Mouse (Mus musculus): ENCODE data around the gene Atp6v0a2. TPM values are rescaled to one million over a fixed set of nuclear protein-coding genes. Genes with fewer than 3 reads are reported as not detected.
"Not testable (repeated sequence)": the region's sequence is repeated elsewhere in the genome, so short reads cannot be mapped to it uniquely, and the experiment has no call there.

The Atp6v0a2 gene
- polyA plus RNA-seq, 1 experiment from 2014 or later = 41.9 TPM

DNA sequence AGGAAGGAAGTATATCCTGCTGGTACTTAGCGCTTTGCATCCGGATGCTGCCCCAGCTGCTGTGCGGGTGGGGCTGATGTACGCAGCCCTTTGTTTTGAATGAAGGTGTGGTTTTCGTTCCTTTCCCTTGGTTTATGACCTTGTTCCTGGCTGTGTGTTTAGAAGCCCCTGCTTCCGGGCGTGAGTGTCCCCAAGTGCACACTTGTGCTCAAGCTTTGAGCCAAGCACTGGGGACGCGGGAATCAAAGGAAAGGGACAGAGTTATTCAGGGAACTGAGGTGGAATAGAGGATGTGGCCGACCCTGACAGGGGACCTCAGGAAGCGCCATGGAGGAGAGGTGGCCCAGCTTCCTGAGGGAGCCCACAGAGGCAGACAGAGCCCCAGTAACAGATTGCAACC is 13.7 kb upstream of the Atp6v0a2 start:
- WGBS = 85% methylated on average over 11 of the region's 11 CpGs
- H3K27me3 ChIP-seq = no peaks in the 10 kb centered on the region
- no peaks in the 10 kb centered on the region for H3K9me3 ChIP-seq (replicated peaks)
- peaks cover 13% of the 10 kb centered on the region; the same call in 1 of the 2 replicates for H3K36me3 ChIP-seq
- no peak overlapping the region for H3K27ac ChIP-seq (replicated peaks)
- no peak overlapping the region for H3K9ac ChIP-seq
- H3K4me1 ChIP-seq = no peaks in the 10 kb centered on the region
- ATAC-seq (ENCODE audit: insufficient number of reproducible peaks, low FRiP score, low TSS enrichment, low read depth) = no peak
- H3K4me2 ChIP-seq (replicated peaks) = no peak overlapping the region
- no peak overlapping the region for H3K4me3 ChIP-seq (replicated peaks)

- 82% methylated on average over 10 of the region's 10 CpGs for WGBS
- Histone ChIP-seq H3K27me3 (no peaks in the 10 kb centered on the region), H3K27ac (replicated peaks) (no peak overlapping the region), H3K9ac (no peak overlapping the region), H3K4me1 (no peaks in the 10 kb centered on the region), H3K4me2 (replicated peaks) (no peak overlapping the region), H3K9me3 (replicated peaks) (no peaks in the 10 kb centered on the region), H3K36me3 (peaks cover 4% of the 10 kb centered on the region; the same call in 1 of the 2 replicates), H3K4me3 (replicated peaks) (no peak overlapping the region)
- ATAC-seq (ENCODE audit: insufficient number of reproducible peaks, low FRiP score, low TSS enrichment, low read depth) = no peak
These were observed 9.7 kb upstream of the Atp6v0a2 start for GRCm38 (mm10) chr5:124618711-124619110.

GRCm38 (mm10) chr5:124621362-124621761 is 7.0 kb upstream of the Atp6v0a2 start:
- Histone ChIP-seq H3K9me3 (replicated peaks) (no peaks in the 10 kb centered on the region), H3K4me3 (replicated peaks) (no peak overlapping the region), H3K27ac (replicated peaks) (no peak overlapping the region), H3K27me3 (no peaks in the 10 kb centered on the region), H3K36me3 (no peaks in the 10 kb centered on the region), H3K4me2 (replicated peaks) (no peak overlapping the region), H3K4me1 (no peaks in the 10 kb centered on the region), H3K9ac (no peak overlapping the region)
- WGBS = 75% methylated on average over 13 of the region's 13 CpGs
- ATAC-seq (ENCODE audit: insufficient number of reproducible peaks, low FRiP score, low TSS enrichment, low read depth) = no peak

- Histone ChIP-seq H3K4me1 (peaks cover under 1% of the 10 kb centered on the region), H3K9me3 (replicated peaks) (no peaks in the 10 kb centered on the region), H3K4me2 (replicated peaks) (no peak overlapping the region), H3K36me3 (no peaks in the 10 kb centered on the region), H3K27me3 (no peaks in the 10 kb centered on the region), H3K4me3 (replicated peaks) (no peak overlapping the region), H3K27ac (replicated peaks) (no peak overlapping the region), H3K9ac (no peak overlapping the region)
- WGBS = 86% methylated on average over 15 of the region's 15 CpGs
- ATAC-seq (ENCODE audit: insufficient number of reproducible peaks, low FRiP score, low TSS enrichment, low read depth) = no peak
These were observed 5.5 kb upstream of the Atp6v0a2 start for GRCm38 (mm10) chr5:124622890-124623289.

DNA sequence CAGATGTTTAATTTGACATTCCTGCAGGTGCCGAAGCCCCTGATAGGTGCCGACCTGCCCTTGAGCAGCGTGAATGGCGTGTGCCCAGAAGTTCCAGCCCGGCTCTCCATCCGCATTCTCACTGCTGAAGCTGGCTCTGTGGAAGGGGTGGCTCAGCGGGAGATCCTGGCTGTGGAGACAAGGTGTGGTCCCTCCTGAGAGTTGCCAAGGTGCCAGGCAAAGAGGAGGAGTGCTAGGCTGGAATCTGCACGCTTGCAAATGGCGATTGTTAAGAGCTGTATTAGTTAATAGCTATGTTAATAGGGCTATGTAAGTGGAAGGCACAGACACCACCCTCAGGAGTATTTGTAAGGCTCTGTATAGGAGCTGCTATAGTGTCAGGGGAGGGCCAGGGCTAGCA is 4.1 kb upstream of the Atp6v0a2 start:
- Histone ChIP-seq H3K9me3 (replicated peaks) (no peaks in the 10 kb centered on the region), H3K4me3 (replicated peaks) (no peak overlapping the region), H3K36me3 (no peaks in the 10 kb centered on the region), H3K27ac (replicated peaks) (no peak overlapping the region), H3K4me1 (peaks cover 7% of the 10 kb centered on the region), H3K9ac (no peak overlapping the region), H3K4me2 (replicated peaks) (no peak overlapping the region), H3K27me3 (no peaks in the 10 kb centered on the region)
- ATAC-seq (ENCODE audit: insufficient number of reproducible peaks, low FRiP score, low TSS enrichment, low read depth) = no peak
- 82% methylated on average over 9 of the region's 9 CpGs for WGBS

- H3K4me3 ChIP-seq (replicated peaks) = peak overlapping the region; percentile 96
- H3K27ac ChIP-seq (replicated peaks) = peak overlapping the region; percentile 36; the same call in 1 of the 2 replicates
- peak overlapping the region; percentile 84 for H3K4me2 ChIP-seq (replicated peaks)
- H3K27me3 ChIP-seq = no peaks in the 10 kb centered on the region
- H3K4me1 ChIP-seq = peaks cover 18% of the 10 kb centered on the region
- 18% methylated on average over 11 of the region's 11 CpGs for WGBS
- no peak for ATAC-seq (ENCODE audit: insufficient number of reproducible peaks, low FRiP score, low TSS enrichment, low read depth)
- H3K36me3 ChIP-seq = peaks cover 14% of the 10 kb centered on the region
- H3K9ac ChIP-seq = peak overlapping the region; percentile 78
- H3K9me3 ChIP-seq (replicated peaks) = no peaks in the 10 kb centered on the region
These were observed 1.3 kb downstream of the Atp6v0a2 start for GRCm38 (mm10) chr5:124629641-124630040.

- H3K9me3 ChIP-seq (replicated peaks) = no peaks in the 10 kb centered on the region
- WGBS = 87% methylated on average over 11 of the region's 11 CpGs
- peaks cover 33% of the 10 kb centered on the region for H3K36me3 ChIP-seq
- H3K27me3 ChIP-seq = no peaks in the 10 kb centered on the region
- H3K4me2 ChIP-seq (replicated peaks) = no peak overlapping the region
- no peak overlapping the region for H3K4me3 ChIP-seq (replicated peaks)
- no peak for ATAC-seq (ENCODE audit: insufficient number of reproducible peaks, low FRiP score, low TSS enrichment, low read depth)
- no peak overlapping the region for H3K9ac ChIP-seq
- peaks cover 18% of the 10 kb centered on the region for H3K4me1 ChIP-seq
- H3K27ac ChIP-seq (replicated peaks) = no peak overlapping the region
These were observed 3.3 kb downstream of the Atp6v0a2 start for GRCm38 (mm10) chr5:124631685-124632084.

DNA sequence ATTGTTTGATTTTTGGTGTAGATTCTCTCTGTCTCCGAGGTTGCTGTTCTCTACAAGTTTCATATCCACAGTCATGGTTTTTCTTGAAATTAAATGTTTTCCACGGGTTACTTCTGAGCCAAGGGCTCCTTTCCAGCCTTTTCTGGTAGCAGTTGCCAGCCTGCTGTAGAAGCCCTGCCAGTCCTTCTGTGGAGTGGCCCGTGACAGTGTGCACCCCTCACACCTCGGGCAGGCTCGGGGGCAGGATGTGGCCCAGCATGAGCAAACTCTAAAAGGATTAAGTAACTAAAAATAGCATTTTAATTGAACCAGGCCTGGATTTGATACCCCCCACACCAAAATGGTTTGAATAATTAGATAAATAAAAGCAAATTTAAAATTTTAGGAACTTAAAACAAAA is 4.1 kb downstream of the Atp6v0a2 start:
- no peak overlapping the region for H3K27ac ChIP-seq (replicated peaks)
- no peak overlapping the region for H3K4me3 ChIP-seq (replicated peaks)
- H3K9ac ChIP-seq = no peak overlapping the region
- peaks cover 41% of the 10 kb centered on the region for H3K36me3 ChIP-seq
- no peak overlapping the region for H3K4me2 ChIP-seq (replicated peaks)
- 73% methylated on average over 5 of the region's 5 CpGs for WGBS
- H3K9me3 ChIP-seq (replicated peaks) = no peaks in the 10 kb centered on the region
- no peaks in the 10 kb centered on the region for H3K27me3 ChIP-seq
- peaks cover 18% of the 10 kb centered on the region for H3K4me1 ChIP-seq
- no peak for ATAC-seq (ENCODE audit: insufficient number of reproducible peaks, low FRiP score, low TSS enrichment, low read depth)

- H3K27me3 ChIP-seq = no peaks in the 10 kb centered on the region
- H3K9me3 ChIP-seq (replicated peaks) = no peaks in the 10 kb centered on the region
- H3K4me3 ChIP-seq (replicated peaks) = no peak overlapping the region
- ATAC-seq (ENCODE audit: insufficient number of reproducible peaks, low FRiP score, low TSS enrichment, low read depth) = no peak
- no peak overlapping the region for H3K4me2 ChIP-seq (replicated peaks)
- H3K36me3 ChIP-seq = peaks cover 48% of the 10 kb centered on the region
- no peak overlapping the region for H3K27ac ChIP-seq (replicated peaks)
- H3K9ac ChIP-seq = no peak overlapping the region
- WGBS = 76% methylated on average over 2 of the region's 2 CpGs
- peaks cover 12% of the 10 kb centered on the region for H3K4me1 ChIP-seq
These were observed 5.0 kb downstream of the Atp6v0a2 start for GRCm38 (mm10) chr5:124633425-124633824.

- not testable (repeated sequence) for H3K9ac ChIP-seq; H3K4me1 ChIP-seq; H3K9me3 ChIP-seq (replicated peaks); H3K27me3 ChIP-seq; ATAC-seq (ENCODE audit: insufficient number of reproducible peaks, low FRiP score, low TSS enrichment, low read depth); H3K4me2 ChIP-seq (replicated peaks); H3K27ac ChIP-seq (replicated peaks); H3K4me3 ChIP-seq (replicated peaks)
- H3K36me3 ChIP-seq = peaks cover 64% of the 10 kb centered on the region
- 84% methylated on average over 4 of the region's 4 CpGs for WGBS
These were observed 6.7 kb downstream of the Atp6v0a2 start for GRCm38 (mm10) chr5:124635068-124635467.

- 96% methylated on average over 3 of the region's 3 CpGs for WGBS
- Histone ChIP-seq H3K9ac (no peak overlapping the region), H3K27me3 (no peaks in the 10 kb centered on the region), H3K4me1 (no peaks in the 10 kb centered on the region), H3K27ac (replicated peaks) (no peak overlapping the region), H3K36me3 (peaks cover 71% of the 10 kb centered on the region), H3K4me2 (replicated peaks) (no peak overlapping the region), H3K9me3 (replicated peaks) (no peaks in the 10 kb centered on the region), H3K4me3 (replicated peaks) (no peak overlapping the region)
- no peak for ATAC-seq (ENCODE audit: insufficient number of reproducible peaks, low FRiP score, low TSS enrichment, low read depth)
These were observed 7.8 kb downstream of the Atp6v0a2 start for GRCm38 (mm10) chr5:124636139-124636538.

DNA sequence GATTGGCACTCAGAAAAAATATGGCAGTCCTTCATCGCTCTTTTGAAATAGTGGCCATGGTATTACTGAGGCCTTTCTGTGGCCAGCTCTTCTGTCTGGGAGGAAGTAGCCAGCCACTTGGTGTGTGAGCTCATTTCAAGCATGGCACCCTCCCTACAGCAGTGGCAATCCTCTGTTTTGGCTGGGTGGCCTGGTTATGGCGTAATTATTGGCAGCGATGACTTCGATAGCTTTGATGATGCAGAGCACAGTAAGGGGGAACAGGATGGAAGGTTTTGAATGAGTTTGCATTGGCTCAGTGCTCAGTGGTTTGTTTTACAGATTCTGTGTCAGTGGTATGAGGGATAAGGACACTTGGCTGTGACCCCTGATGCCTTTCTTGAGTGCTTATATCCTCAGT is 8.3 kb downstream of the Atp6v0a2 start:
- WGBS = 92% methylated on average over 4 of the region's 4 CpGs
- H3K9ac ChIP-seq = no peak overlapping the region
- no peaks in the 10 kb centered on the region for H3K27me3 ChIP-seq
- no peaks in the 10 kb centered on the region for H3K9me3 ChIP-seq (replicated peaks)
- no peak overlapping the region for H3K4me2 ChIP-seq (replicated peaks)
- no peak overlapping the region for H3K27ac ChIP-seq (replicated peaks)
- no peak for ATAC-seq (ENCODE audit: insufficient number of reproducible peaks, low FRiP score, low TSS enrichment, low read depth)
- H3K4me3 ChIP-seq (replicated peaks) = no peak overlapping the region
- H3K4me1 ChIP-seq = no peaks in the 10 kb centered on the region
- peaks cover 77% of the 10 kb centered on the region for H3K36me3 ChIP-seq

Data from embryonic facial prominence, embryonic 15.5 days (tissue).